Mouse (Mus musculus): ENCODE data around the gene Pam16.

The Pam16 gene

GRCm38 (mm10) chr16:4645867-4646266 is 21.1 kb upstream of the Pam16 start:
- no peak for DNase-seq (ENCODE audit: low spot score)

GRCm38 (mm10) chr16:4643670-4644419 is 19.1 kb upstream of the Pam16 start:
- DNase-seq (ENCODE audit: low spot score), result peak; percentile 61

- DNase-seq (ENCODE audit: low spot score), result no peak
These were observed 18.1 kb upstream of the Pam16 start for GRCm38 (mm10) chr16:4642937-4643336.

GRCm38 (mm10) chr16:4642190-4642589 is 17.4 kb upstream of the Pam16 start:
- DNase-seq (ENCODE audit: low spot score), result peak; percentile 58

- DNase-seq (ENCODE audit: low spot score), result no peak
These were observed 16.5 kb upstream of the Pam16 start for GRCm38 (mm10) chr16:4641119-4641838.

- no peak for DNase-seq (ENCODE audit: low spot score)
These were observed 15.6 kb upstream of the Pam16 start for GRCm38 (mm10) chr16:4640267-4641005.

- DNase-seq (ENCODE audit: low spot score), result peak; percentile 70
These were observed 15.0 kb upstream of the Pam16 start, which contains the start of the genes Vasn and Dnaja3 for GRCm38 (mm10) chr16:4639831-4640237. TSS of gene Vasn (plus strand) at chr16:4639941. TSS of gene Dnaja3 (plus strand) at chr16:4639989.

GRCm38 (mm10) chr16:4638891-4639390 is 14.2 kb upstream of the Pam16 start:
- DNase-seq (ENCODE audit: low spot score), result no peak

GRCm38 (mm10) chr16:4635760-4636159 is 11.0 kb upstream of the Pam16 start:
- no peak for DNase-seq (ENCODE audit: low spot score)

- DNase-seq (ENCODE audit: low spot score), result no peak
These were observed 9.9 kb upstream of the Pam16 start for GRCm38 (mm10) chr16:4634681-4635080.

- DNase-seq (ENCODE audit: low spot score), result no peak
These were observed 8.9 kb upstream of the Pam16 start for GRCm38 (mm10) chr16:4633661-4634060.

GRCm38 (mm10) chr16:4632050-4632449 is 7.3 kb upstream of the Pam16 start:
- no peak for DNase-seq (ENCODE audit: low spot score)

- DNase-seq (ENCODE audit: low spot score), result peak; percentile 53
These were observed 5.2 kb upstream of the Pam16 start for GRCm38 (mm10) chr16:4629950-4630349.

GRCm38 (mm10) chr16:4628898-4629419 is 4.2 kb upstream of the Pam16 start:
- DNase-seq (ENCODE audit: low spot score), result no peak

GRCm38 (mm10) chr16:4627105-4627504 is 2.3 kb upstream of the Pam16 start:
- no peak for DNase-seq (ENCODE audit: low spot score)

- DNase-seq (ENCODE audit: low spot score), result no peak
These were observed 714 bp downstream of the Pam16 start for GRCm38 (mm10) chr16:4624074-4624473.

GRCm38 (mm10) chr16:4616829-4617228 is 8.0 kb downstream of the Pam16 start:
- no peak for DNase-seq (ENCODE audit: low spot score)

- DNase-seq (ENCODE audit: low spot score), result no peak
These were observed 9.5 kb downstream of the Pam16 start for GRCm38 (mm10) chr16:4615297-4615696.

GRCm38 (mm10) chr16:4614639-4615038 is 10.1 kb downstream of the Pam16 start:
- no peak for DNase-seq (ENCODE audit: low spot score)

- DNase-seq (ENCODE audit: low spot score), result no peak
These were observed 11.1 kb downstream of the Pam16 start for GRCm38 (mm10) chr16:4613736-4614135.

GRCm38 (mm10) chr16:4611676-4612075 is 13.1 kb downstream of the Pam16 start:
- DNase-seq (ENCODE audit: low spot score), result no peak

- no peak for DNase-seq (ENCODE audit: low spot score)
These were observed 13.6 kb downstream of the Pam16 start for GRCm38 (mm10) chr16:4611193-4611592.
